Mouse (Mus musculus): ENCODE results near the gene Syt8.

The Syt8 gene

DNA sequence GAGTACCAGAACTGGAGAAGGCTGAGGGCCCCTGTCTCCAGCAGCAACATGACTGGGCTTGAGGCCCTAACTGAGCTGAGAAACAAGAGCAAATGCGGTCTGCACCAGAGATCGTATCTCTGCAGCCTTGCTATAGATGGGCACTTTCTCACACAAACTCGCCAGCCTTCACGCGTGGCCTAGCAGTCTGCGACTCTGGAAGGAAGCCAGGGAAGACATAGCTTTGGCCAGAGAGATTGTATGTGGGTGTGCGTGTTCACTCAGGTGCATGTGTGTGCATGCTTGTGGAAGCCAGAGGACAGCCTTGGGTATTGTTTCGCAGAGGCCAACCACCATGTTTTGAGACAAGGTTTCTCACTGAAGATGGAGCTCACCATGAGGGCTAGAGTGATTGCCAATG, 26.0 kb upstream of the Syt8 start:
- no peak for DNase-seq (ENCODE audit: low spot score in 2 of 2)

DNA sequence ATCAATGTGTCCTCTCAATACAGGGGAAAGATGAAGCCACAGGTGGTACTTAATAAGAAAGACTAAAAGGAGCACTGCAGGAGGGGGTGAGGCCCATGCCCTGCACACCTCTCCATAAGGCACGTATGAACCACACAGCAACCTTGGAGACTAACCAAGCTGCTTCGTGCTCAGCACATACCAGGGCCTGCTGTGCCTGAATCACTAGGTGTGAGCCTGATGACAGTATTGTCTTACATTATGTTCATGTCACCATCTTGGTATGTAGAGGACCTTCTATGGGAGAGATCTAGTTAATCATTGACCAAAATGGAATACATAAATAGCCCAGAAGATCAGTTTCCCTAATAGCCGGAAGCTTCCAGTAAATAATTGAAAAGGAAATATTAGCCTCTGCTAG, 25.0 kb upstream of the Syt8 start:
- no peak for DNase-seq (ENCODE audit: low spot score in 2 of 2)

DNA sequence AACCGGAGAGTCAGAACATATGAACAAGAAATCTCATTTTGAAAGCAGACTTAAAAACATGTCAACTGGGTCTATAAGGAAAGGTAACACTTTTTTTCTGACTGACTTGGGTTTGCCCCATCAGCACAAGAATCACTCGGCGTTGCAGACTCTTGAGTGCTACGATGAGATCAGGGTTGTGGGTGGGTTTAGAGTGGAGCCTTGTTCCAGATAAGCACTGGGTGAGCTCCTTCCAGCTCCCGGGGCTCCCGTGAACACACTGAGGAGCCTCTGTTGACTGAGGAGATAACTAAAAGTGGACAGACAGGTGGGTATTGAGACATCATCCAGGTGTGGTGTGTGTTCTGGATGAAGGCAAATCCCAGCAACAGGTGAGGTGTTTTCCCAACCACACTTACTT, 21.4 kb upstream of the Syt8 start:
- DNase-seq (ENCODE audit: low spot score in 2 of 2): no peak

DNA sequence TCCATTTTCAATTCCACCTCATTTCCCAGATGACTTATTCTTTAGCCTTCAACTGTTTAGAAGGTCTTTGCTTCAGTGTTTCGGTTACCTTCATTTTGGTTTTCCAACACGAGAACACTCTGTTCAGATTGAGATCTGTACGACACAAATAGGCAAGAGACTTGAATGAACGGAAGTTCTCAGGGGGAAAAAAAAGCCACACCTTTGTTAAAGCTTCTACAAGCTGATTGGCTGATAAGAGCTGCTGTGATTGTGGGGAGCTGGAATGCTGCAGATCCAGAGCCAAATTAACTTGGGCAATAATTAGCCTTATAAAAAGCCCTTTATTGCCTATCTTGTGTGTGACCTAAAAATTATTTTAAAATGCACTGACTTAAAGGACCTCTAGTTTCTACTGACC, 19.3 kb upstream of the Syt8 start:
- DNase-seq (ENCODE audit: low spot score in 2 of 2): no peak

- DNase-seq (ENCODE audit: low spot score in 2 of 2): no peak
These were observed 18.4 kb upstream of the Syt8 start for GRCm38 (mm10) chr7:142416225-142416624.

GRCm38 (mm10) chr7:142418027-142418426, 16.6 kb upstream of the Syt8 start:
- no peak for DNase-seq (ENCODE audit: low spot score in 2 of 2)

- DNase-seq (ENCODE audit: low spot score in 2 of 2): no peak
These were observed 16.0 kb upstream of the Syt8 start for GRCm38 (mm10) chr7:142418679-142419078.

GRCm38 (mm10) chr7:142419887-142420286, 14.8 kb upstream of the Syt8 start:
- DNase-seq (ENCODE audit: low spot score in 2 of 2): no peak

GRCm38 (mm10) chr7:142421826-142422225, 12.8 kb upstream of the Syt8 start:
- no peak for DNase-seq (ENCODE audit: low spot score in 2 of 2)

DNA sequence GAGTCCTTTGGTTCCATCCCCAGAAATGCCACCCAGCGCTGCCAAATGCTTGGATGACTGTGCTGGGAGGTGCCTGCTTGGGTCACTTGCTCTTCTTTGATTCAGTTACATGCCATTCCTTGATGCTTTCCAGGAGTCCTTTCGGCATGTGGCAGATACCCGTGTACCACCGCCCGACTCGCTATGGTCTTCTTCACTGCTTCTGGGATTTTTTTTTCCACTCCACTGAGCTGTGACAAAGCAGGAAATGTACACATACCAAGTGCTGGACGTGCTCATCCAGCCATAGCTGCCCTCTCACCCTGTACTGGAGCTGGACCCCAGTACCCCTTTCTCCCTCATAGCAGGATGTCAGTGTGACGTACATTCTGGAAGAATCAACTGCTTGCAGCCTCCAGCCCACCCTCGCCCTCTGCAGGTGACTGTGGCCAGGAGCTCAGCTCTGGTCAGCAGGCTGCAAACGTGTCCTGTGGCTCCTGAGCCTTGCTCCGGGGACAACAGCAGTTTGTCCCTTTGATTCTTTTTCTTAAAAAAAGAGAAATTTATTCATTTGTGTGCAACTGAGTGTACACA, 8.9 kb upstream of the Syt8 start:
- no peak for DNase-seq (ENCODE audit: low spot score in 2 of 2)

- DNase-seq (ENCODE audit: low spot score in 2 of 2): no peak
These were observed 6.4 kb upstream of the Syt8 start for GRCm38 (mm10) chr7:142428213-142428612.

- DNase-seq (ENCODE audit: low spot score in 2 of 2): no peak
These were observed 4.4 kb upstream of the Syt8 start for GRCm38 (mm10) chr7:142430160-142430678.

DNA sequence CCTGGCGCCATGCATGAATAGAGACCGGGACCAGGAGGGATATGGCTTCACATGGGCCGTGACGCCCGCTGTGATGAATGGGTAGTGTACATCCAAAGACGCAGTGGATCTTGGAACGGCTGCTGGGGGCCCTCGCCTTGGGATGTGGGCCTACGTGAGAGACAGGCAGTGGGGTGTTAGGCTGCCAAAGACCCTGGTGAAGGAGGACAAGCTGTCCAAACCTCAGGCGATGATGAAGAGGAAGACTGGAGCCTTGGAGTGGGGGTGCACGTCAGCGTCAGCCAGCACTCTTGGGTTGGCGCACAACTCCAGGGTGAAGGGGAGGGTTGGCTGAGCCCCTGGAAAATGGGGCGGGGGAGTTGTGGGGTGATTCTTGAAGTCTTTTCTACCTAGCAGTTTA, 3.5 kb upstream of the Syt8 start:
- DNase-seq (ENCODE audit: low spot score in 2 of 2): no peak

DNA sequence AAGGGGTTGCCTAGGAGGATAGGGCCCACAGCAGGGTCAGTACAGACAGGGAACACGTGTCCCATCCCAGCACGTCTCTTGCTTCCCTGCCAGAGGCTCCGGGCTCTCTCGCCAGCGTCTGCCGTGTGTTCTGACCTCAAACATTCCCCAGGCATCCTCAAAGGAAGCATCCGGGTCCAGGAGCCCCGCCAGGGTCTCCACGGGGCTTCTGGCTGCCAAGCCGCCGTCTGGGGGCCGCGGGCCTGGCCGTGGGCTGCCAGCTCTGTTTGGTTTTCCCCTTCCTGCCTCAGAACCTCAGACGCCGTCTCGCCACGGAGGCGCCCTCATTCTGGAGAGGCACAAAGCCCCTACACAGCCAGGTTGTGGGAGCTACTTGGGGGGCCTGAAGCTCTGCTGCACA, 1.0 kb upstream of the Syt8 start:
- no peak for DNase-seq (ENCODE audit: low spot score in 2 of 2)

- DNase-seq (ENCODE audit: low spot score in 2 of 2): peak; percentile 58 to 76
These were observed 874 bp downstream of the Syt8 start for GRCm38 (mm10) chr7:142435524-142435923.

DNA sequence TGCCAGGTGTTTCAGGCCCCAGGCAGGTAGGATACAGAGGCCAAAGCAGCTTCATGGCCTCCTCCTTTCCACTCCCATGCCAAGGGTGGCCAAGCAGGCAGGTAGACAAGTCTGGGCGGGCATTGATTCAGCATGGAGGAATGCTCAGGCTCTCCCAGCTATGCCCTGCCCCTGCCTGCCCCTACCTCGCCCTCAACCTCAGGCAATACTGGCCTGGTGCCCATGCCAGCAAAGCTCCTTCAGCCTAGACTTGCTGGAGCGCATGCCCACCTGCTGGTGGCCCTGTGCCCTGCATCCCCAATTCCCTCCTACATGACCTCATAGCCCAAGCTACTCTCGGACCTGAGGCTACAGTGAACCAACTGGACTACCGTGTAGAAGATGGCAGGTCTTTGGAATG, 2.7 kb downstream of the Syt8 start:
- DNase-seq (ENCODE audit: low spot score in 2 of 2): peak; percentile 84 to 87

GRCm38 (mm10) chr7:142439966-142440365, 5.3 kb downstream of the Syt8 start:
- DNase-seq (ENCODE audit: low spot score in 2 of 2): no peak

GRCm38 (mm10) chr7:142440657-142441114, 6.0 kb downstream of the Syt8 start:
- DNase-seq (ENCODE audit: low spot score in 2 of 2): peak in 1 of 2 experiments; percentile 45

DNA sequence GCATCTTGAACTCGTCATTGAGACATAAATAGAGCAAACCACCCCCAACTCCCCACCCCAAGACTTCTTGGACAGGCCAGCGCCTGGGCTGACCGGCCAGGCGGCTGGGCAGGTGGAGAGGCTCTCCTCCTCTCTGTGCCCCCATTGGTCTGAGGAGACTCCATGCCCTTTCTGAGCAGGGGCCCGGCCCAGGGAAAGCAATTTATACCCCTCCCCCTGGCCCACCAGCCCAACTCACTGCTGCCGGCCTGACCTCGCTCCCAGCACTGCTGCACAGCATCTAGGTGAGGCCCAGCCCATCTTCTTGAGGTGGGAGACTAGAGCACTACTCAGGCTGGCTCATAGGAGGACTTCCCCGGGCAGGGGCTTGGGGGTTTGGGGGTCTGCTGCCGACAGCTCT, 6.9 kb downstream of the Syt8 start, which contains the start of gene Tnni2:
Tnni2 (plus strand) TSS at position 224 of the 400 bp plus-strand sequence.
- no peak for DNase-seq (ENCODE audit: low spot score in 2 of 2)

- DNase-seq (ENCODE audit: low spot score in 2 of 2): no peak
These were observed 7.6 kb downstream of the Syt8 start for GRCm38 (mm10) chr7:142442081-142442907.

- DNase-seq (ENCODE audit: low spot score in 2 of 2): no peak
These were observed 8.3 kb downstream of the Syt8 start for GRCm38 (mm10) chr7:142442908-142443420.

- no peak for DNase-seq (ENCODE audit: low spot score in 2 of 2)
These were observed 8.8 kb downstream of the Syt8 start for GRCm38 (mm10) chr7:142443474-142443873.

GRCm38 (mm10) chr7:142444171-142444570, 9.5 kb downstream of the Syt8 start:
- no peak for DNase-seq (ENCODE audit: low spot score in 2 of 2)

Data from urinary bladder, postnatal 36 days (tissue).